Mouse (Mus musculus): ENCODE results near the gene Gcfc2.

- no peak for TF ChIP-seq CTCF (IDR thresholded peaks at IDR 0.05; ENCODE audit: low read depth)
- TF ChIP-seq EP300 (IDR thresholded peaks at IDR 0.05; ENCODE audit: low read depth) = no peak
Observed at GRCm38 (mm10) chr6:81988341-81988740, 64.9 kb downstream of the Gcfc2 start.

Measured in liver, postnatal 0 days (tissue).